Mouse (Mus musculus): ENCODE results near the gene Sgo1. TPM values are rescaled to one million over a fixed set of nuclear protein-coding genes. Genes with fewer than 3 reads are reported as not detected.

Gene Sgo1
- polyA plus RNA-seq, 1 experiment from 2014 or later, result 39.5 TPM

DNA sequence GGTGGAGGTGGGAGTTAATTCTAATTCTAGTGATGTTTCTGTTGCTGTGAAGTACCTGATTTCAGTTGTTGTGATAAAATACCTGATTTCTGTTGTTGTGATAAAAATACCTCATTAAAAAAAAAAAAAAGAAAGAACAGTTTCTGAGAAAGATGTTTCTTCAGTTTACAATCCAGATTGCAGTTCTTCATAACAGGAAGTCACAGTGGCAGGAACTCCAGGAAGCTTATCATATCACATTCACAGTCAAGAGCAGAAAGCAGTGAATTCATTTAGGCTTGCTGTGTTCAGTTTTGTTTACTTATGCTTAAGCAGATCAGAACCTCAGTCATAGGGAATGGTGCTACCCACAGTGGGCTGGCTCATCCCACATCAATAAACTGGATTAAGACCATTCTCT lies 57.8 kb downstream of the Sgo1 start:
- H3K36me3 ChIP-seq, result peaks cover 13% of the 10 kb centered on the region
- no peak overlapping the region for H3K9ac ChIP-seq (replicated peaks)
- no peak overlapping the region for H3K27ac ChIP-seq (replicated peaks)
- H3K27me3 ChIP-seq, result no peaks in the 10 kb centered on the region
- H3K4me2 ChIP-seq (replicated peaks), result no peak overlapping the region
- H3K4me1 ChIP-seq, result no peaks in the 10 kb centered on the region
- no peak for ATAC-seq (ENCODE audit: low FRiP score, low read depth)
- H3K4me3 ChIP-seq, result no peak overlapping the region
- H3K9me3 ChIP-seq, result no peaks in the 10 kb centered on the region

DNA sequence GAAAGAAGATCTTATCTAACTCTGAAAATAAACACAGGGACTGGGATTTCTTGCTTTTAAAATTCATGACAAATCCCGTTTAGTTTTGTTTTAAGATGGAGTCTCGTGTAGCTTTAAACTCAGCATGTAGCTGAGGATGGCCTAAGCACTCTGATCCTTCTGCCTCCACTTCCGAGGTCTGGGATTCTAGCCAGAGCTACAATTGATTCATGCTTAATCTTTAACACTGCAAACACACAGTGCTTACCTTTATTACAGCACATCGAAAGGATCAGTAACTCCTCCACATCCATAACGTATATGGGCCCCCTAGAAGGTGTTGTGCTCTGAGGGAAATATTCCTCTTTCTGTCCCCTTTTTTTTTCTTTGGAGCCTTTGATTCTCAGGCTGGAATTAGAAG lies 61.0 kb downstream of the Sgo1 start:
- Histone ChIP-seq H3K4me2 (replicated peaks) (no peak overlapping the region), H3K4me3 (no peak overlapping the region), H3K4me1 (no peaks in the 10 kb centered on the region), H3K36me3 (peaks cover 15% of the 10 kb centered on the region; the same call in 1 of the 2 replicates), H3K27ac (replicated peaks) (no peak overlapping the region), H3K9me3 (no peaks in the 10 kb centered on the region), H3K27me3 (no peaks in the 10 kb centered on the region), H3K9ac (replicated peaks) (no peak overlapping the region)
- ATAC-seq (ENCODE audit: low FRiP score, low read depth), result no peak
- WGBS, result 75% methylated on average over 5 of the region's 5 CpGs

DNA sequence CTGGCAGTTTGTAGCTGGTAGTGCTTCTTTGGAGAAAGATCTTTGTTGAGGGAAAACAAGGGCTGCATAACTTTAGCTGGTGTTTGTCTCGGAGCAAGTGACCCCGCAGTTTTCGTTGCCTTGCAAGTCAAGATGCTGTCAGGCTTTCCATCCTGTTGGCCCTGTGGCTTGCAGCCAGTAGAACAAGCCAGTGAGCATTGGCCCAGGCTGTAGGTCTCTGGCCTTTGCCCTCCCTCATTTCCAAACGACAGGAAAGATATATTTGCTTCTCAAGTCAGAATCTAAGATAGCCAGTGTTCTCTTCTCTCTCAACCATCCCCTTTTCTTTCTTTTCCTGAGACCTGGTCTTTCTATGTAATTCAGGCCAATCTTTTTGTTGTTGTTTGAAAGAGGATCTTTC lies 61.6 kb downstream of the Sgo1 start:
- no peak overlapping the region for H3K4me3 ChIP-seq
- no peak overlapping the region for H3K9ac ChIP-seq (replicated peaks)
- 86% methylated on average over 4 of the region's 4 CpGs for WGBS
- H3K27ac ChIP-seq (replicated peaks), result no peak overlapping the region
- ATAC-seq (ENCODE audit: low FRiP score, low read depth), result no peak
- H3K36me3 ChIP-seq, result peaks cover 10% of the 10 kb centered on the region; the same call in 1 of the 2 replicates
- H3K27me3 ChIP-seq, result no peaks in the 10 kb centered on the region
- no peak overlapping the region for H3K4me2 ChIP-seq (replicated peaks)
- no peaks in the 10 kb centered on the region for H3K4me1 ChIP-seq
- H3K9me3 ChIP-seq, result no peaks in the 10 kb centered on the region

DNA sequence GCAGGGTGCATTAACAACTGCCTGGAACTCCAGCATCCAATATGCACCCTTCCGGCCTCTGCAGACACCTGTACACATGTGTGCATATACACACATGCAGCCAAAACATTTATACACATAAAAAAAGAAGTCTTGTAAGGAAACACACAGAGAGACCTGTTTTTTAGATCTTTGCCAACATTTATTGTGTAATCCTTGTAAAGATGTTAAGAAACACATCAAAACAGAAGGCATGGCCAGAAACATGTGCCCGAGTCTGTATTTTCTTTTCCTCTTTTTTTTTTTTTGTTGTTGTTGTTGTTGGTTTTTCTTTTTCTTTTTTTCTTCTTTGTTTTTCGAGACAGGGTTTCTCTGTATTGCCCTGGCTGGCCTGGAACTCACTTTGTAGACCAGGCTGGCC lies 63.0 kb downstream of the Sgo1 start:
- WGBS, result 86% methylated on average over 3 of the region's 3 CpGs
- no peaks in the 10 kb centered on the region for H3K27me3 ChIP-seq
- no peak for ATAC-seq (ENCODE audit: low FRiP score, low read depth)
- no peak overlapping the region for H3K4me2 ChIP-seq (replicated peaks)
- H3K27ac ChIP-seq (replicated peaks), result no peak overlapping the region
- no peaks in the 10 kb centered on the region for H3K4me1 ChIP-seq
- H3K36me3 ChIP-seq, result 0 out of 2 replicates have a peak, but pooled peaks cover 7% of the 10 kb centered on the region
- H3K9ac ChIP-seq (replicated peaks), result no peak overlapping the region
- H3K9me3 ChIP-seq, result no peaks in the 10 kb centered on the region
- H3K4me3 ChIP-seq, result no peak overlapping the region

Other genes with a start within 250 kb of the Sgo1 start
- gene Efhb, start 226.0 kb downstream of the Sgo1 start, polyA plus RNA-seq (2016; fragmentation: Nextera tagmentation; extraction: Ambion mirVana), result 0.38 and 0.63 TPM in 2 replicates
- 111 and 115 TPM in 2 replicates for gene Rab5a, start 210.1 kb downstream of the Sgo1 start, polyA plus RNA-seq (2016; fragmentation: Nextera tagmentation; extraction: Ambion mirVana)
- 0.40 and 0.58 TPM in 2 replicates for gene Pp2d1, start 149.9 kb downstream of the Sgo1 start, polyA plus RNA-seq (2016; fragmentation: Nextera tagmentation; extraction: Ambion mirVana)
- gene Kat2b, start 122.5 kb downstream of the Sgo1 start, polyA plus RNA-seq (2016; fragmentation: Nextera tagmentation; extraction: Ambion mirVana), result 8.6 and 9.2 TPM in 2 replicates
- gene Sult1c2, start 157.0 kb upstream of the Sgo1 start, polyA plus RNA-seq (2016; fragmentation: Nextera tagmentation; extraction: Ambion mirVana), result not detected in 2 replicates